Mouse (Mus musculus): ENCODE measurements around the gene Olfr890.

GRCm38 (mm10) chr9:38107828-38108227 is 34.5 kb upstream of the Olfr890 start, which contains the start of gene Olfr888:
- TF ChIP-seq CTCF (IDR thresholded peaks at IDR 0.05; ENCODE audit: low read depth, low read length) (no peak), POLR2A (IDR thresholded peaks at IDR 0.05; ENCODE audit: insufficient read depth, low read length) (no peak), EP300 (IDR thresholded peaks at IDR 0.05; ENCODE audit: insufficient read depth, low read depth, low read length) (no peak)
